Mouse (Mus musculus): Measurements from ENCODE around the gene Cep68. TPM values are rescaled to one million over a fixed set of nuclear protein-coding genes. Genes with fewer than 3 reads are reported as not detected.
"Not testable (repeated sequence)": the region's sequence is repeated elsewhere in the genome, so short reads cannot be mapped to it uniquely, and the experiment has no call there.

Gene Cep68
- total RNA-seq, 2 experiments from 2014 or later = 32.4 to 34.8 TPM

DNA sequence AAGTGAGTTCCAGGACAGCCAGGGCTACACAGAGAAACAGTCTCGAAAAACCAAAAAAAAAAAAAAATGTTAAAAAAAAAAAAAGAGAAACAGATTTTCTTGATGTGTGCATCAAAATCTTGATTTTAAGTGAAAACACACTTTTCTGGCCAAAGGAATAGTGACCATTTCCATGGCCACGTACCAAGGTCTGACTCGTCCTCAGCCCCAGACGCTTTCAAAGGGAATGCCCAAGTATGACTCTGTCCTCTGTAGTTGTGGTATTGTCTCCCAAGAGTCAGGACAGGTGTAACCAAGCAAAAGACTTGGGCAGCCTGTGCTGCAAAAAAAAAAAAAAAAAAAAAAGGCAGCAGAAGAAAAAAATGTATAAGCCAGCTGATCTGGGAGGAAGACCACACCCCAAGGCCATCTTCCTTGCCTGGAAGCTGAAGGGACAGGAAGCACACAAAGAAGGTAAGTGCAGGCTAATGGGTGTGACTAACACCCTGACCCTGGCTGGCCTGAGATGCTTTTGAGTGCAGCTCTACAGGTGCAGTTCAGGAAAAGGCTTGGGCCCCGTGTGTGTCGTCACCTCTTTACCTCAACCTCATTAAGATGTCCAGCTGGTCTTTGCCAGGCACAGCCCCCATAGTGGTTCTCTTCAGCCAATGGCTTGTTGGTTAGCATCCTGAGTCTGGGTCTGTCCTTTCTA, 6.7 kb downstream of the Cep68 start:
- DNase-seq (ENCODE audit: low spot score in 2 of 2) = no peak

DNA sequence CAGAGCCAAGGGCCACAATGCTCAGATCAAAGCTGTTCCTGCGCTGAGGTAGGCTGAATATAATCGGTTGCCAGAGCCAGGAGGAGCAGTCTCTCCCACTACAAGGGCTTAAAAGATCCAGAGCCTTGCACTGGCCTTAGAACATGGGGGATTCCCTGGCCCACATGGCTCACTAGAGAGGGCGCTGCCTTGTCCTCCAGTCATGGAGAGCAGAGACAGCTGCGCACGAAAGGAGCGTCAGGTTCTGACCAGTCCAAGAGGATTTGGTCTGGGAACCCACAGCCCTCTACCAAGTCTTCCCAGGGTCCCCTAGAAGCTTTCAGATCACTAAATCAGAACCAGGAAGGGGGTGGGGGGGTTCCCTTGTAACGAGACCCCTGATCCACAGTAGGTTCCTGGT, 7.9 kb downstream of the Cep68 start:
- DNase-seq (ENCODE audit: low spot score in 2 of 2) = no peak

DNA sequence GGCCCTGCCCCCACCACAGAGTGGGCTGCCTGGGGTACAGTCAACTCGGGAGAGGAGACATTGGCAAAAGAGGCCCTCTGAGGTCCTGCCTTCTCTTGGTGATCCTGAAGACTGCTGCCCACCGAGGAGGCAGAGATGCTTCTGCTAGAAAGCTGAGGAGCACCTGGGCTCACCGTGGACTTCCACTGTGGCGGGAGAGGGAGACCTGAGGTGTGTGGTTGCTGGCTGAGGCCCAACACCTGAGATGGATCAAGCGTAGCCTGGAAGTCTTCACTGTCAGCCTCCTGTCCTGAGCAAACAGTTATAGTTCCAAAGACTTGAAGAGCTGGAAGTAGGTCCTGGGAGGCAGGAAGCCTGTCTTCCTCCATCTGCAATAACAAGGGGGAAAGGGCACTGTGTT, 8.9 kb downstream of the Cep68 start:
- DNase-seq (ENCODE audit: low spot score in 2 of 2) = no peak

DNA sequence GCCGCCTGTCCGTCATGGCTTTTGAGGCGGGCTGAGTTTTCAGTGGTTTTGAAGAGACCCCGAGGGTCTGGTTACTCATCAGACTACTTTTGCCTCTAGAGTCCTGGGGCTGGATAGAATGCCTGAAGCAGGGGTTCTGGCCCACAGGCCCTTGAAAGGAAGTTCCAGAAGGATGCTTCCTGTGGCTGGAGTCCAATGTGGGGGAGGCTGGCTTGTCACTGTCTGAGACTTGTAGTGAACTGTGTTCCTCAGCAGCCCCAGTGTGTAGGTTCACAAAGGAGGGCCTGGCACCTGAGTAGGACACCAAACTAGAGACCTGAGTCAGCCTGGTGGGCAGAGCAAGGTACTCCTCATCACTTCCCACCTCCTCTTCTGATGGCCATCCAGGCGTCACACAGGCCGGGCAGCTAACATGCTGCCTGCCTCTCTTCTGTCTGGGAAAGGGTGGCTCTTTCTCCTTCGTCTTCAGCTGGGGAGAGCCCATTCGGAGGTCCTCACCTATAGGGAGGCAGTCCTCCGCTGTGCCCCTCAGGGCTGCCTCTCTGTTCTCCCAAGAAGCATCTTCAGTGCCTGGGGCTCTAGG, 9.9 kb downstream of the Cep68 start:
- no peak for DNase-seq (ENCODE audit: low spot score in 2 of 2)

GRCm38 (mm10) chr11:20237976-20238375, 11.3 kb downstream of the Cep68 start:
- DNase-seq (ENCODE audit: low spot score in 2 of 2) = no peak

- no peak for DNase-seq (ENCODE audit: low spot score in 2 of 2)
Measured at GRCm38 (mm10) chr11:20237018-20237417, 12.2 kb downstream of the Cep68 start.

DNA sequence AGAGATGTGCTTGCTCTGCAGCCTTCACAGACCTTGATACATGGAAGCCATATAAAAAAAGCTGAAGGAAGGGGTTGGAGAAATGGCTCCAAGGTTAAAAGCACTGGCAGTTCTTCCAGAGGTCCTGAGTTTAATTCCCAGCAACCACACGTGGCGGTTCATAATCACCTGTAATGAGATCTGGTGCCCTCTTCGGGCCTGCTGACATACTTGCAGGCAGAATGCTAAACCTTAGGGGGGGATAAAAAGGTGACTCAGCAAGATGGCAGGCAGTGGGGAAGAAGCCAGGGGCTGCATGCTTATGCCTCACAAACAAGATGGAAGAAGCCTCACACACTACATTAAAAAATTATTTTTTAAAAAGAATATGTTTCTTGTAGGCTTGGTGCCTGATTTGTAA, 15.0 kb downstream of the Cep68 start:
- DNase-seq (ENCODE audit: low spot score in 2 of 2) = no peak

- no peak for DNase-seq (ENCODE audit: low spot score in 2 of 2)
Measured at GRCm38 (mm10) chr11:20232016-20232755, 17.0 kb downstream of the Cep68 start.

- DNase-seq (ENCODE audit: low spot score in 2 of 2) = no peak
Measured at GRCm38 (mm10) chr11:20231128-20231878, 17.9 kb downstream of the Cep68 start.

GRCm38 (mm10) chr11:20230286-20230685, 18.9 kb downstream of the Cep68 start:
- no peak for DNase-seq (ENCODE audit: low spot score in 2 of 2)

DNA sequence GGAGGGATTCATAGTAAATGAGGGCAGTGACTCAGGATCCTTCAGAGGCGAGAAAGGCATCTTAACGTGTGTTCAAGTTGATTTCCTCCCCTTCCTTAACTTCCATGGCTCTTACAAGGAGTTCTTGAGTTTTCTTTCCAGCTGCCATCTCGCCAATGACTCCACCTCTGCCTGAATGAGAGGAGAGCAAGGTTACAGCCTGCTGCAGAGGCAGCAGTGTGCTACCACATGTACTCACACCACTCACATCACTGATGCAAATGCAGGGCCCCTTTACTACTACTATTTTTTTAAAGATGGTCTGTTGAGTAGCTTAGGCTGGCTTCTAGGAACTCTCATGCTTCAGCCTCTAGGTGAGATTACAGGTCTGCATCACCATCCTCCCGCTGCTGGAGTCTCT, 19.9 kb downstream of the Cep68 start:
- no peak for DNase-seq (ENCODE audit: low spot score in 2 of 2)

- no peak for DNase-seq (ENCODE audit: low spot score in 2 of 2)
Measured at GRCm38 (mm10) chr11:20228666-20229065, 20.6 kb downstream of the Cep68 start.

DNA sequence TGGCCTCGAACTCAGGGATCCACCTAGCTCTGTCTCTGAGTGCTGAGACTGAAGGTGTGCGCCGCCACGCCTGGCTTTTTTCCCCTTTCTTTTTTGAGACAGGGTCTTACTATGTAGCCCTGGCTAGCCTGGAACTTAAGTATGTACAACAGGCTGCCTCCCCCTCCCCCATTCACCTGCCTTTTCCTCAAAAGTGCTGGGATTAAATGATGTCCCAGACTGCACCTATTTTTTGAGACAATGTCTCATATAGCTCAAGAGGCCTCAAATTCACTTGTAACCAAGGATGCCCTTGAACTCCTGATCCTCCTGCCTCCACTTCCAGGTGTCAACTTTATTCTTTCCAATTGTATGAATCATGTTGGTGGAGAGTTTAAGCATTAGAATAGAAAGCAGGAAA, 23.3 kb downstream of the Cep68 start:
- no peak for DNase-seq (ENCODE audit: low spot score in 2 of 2)

- no peak for DNase-seq (ENCODE audit: low spot score in 2 of 2)
Measured at GRCm38 (mm10) chr11:20224196-20224595, 25.0 kb downstream of the Cep68 start.

DNA sequence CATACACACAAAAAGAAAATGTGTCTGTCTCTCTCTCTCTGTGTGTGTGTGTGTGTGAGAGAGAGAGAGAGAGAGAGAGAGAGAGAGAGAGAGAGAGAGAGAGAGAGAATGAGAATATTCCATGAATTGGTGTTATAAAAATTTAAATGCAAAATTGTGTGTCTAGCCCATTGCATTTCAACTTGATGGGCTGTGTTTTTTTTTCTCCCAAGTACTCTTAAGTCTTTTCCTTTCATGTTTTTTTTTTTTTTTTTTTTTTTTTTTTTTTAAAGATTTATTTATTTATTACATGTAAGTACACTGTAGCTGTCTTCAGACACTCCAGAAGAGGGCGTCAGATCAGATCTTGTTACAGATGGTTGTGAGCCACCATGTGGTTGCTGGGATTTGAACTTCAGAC, 27.6 kb downstream of the Cep68 start:
- DNase-seq (ENCODE audit: low spot score in 2 of 2) = not testable (repeated sequence)

GRCm38 (mm10) chr11:20217227-20217626, 32.0 kb downstream of the Cep68 start:
- no peak for DNase-seq (ENCODE audit: low spot score in 2 of 2)

- DNase-seq (ENCODE audit: low spot score in 2 of 2) = no peak
Measured at GRCm38 (mm10) chr11:20216415-20216814, 32.8 kb downstream of the Cep68 start.

- DNase-seq (ENCODE audit: low spot score in 2 of 2) = no peak
Measured at GRCm38 (mm10) chr11:20214779-20215178, 34.5 kb downstream of the Cep68 start.

DNA sequence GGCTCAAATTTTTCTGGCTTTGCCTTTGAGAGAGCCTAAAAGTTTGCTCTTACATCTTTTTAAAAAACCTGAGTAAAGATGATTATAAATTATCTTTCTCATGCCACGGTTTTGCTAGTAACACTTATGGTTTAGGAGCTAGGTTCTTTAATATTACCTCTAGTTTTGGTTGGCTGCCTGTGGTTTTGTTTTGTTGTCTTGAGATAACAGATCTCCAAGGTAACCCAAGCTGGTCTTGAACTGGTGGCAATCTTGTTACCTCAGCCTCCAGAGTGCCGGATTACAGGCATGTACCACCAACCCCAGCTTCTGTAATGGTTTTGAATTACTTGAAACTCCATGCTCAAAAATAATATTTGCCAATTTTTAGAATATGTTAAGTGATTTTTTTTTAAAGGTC, 37.4 kb downstream of the Cep68 start:
- no peak for DNase-seq (ENCODE audit: low spot score in 2 of 2)

GRCm38 (mm10) chr11:20207589-20207988, 41.6 kb downstream of the Cep68 start:
- no peak for DNase-seq (ENCODE audit: low spot score in 2 of 2)

DNA sequence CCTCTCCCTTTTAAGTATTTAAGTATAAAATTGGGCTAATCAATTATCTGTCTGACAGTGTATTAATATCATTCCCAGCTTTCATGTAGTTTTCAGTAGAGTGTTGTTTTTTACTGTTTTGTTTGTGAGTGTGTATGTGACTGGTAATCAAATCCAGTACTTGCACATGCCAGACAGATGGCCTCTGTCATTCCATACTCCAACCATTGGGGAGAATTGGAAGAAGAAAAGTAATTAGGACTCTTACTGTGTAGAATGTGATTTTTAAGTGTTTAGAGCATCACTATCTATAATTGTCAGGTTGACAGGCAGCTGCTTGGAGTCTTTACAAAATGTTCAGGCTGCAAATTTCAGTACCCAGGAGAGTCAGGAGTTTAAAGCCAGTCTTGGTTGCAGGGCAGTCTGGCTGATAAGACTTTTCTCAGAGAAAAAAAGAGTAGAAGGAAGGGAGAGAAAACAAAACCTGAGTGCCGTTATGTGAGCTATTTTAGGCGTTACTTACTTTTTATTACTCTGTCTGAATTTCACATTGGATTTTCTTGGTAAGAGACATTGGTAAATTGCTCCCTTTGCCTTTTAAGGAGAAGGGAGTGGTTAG, 42.5 kb downstream of the Cep68 start:
- DNase-seq (ENCODE audit: low spot score in 2 of 2) = no peak

All from layer of hippocampus, postnatal 14 days (tissue).